Mouse (Mus musculus): ENCODE results near the gene Tpcn1. TPM values are rescaled to one million over a fixed set of nuclear protein-coding genes. Genes with fewer than 3 reads are reported as not detected.
A peak's percentile ranks its signal among the peaks of the same experiment; 100 is the strongest.

Tpcn1 gene
- polyA plus RNA-seq, 1 experiment from 2014 or later = 14.8 TPM

DNA sequence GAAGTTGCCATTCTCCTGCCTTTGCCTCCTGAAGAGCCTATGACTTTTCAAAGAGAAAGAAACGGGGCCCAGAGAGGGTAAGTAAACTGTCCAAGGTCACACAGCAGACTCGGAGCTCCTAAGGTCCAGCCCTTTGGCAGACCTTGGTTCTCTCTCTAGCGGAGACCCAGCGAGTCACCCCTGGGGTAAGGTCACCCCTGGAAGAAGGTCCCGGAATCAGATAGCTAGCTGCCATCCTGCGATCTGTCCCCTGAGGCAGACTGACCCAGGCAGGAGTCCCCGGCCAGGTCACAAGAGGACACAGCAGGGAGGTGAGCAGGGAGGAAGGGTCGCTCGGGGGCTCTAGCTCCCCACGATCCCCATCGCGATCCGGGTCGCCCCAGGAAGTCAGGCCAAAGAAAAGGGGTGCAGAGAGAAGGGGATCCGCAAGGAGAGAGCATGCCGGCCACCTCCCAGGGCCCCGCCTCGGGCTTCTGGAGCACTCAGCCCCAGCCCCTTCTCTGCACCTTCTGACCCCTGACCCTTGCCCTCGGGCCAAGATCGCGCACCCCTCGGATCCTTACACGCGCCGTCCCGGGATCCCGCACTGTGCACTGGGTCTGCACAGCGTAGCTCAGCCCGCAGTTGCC is 419 bp downstream of the Tpcn1 start:
- Histone ChIP-seq H3K9ac (replicated peaks; ENCODE audit: low read depth, low read length) (peak overlapping the region; percentile 82), H3K9me3 (ENCODE audit: control insufficient read depth, low read length) (no peaks in the 10 kb centered on the region), H3K27me3 (ENCODE audit: control insufficient read depth, insufficient read depth, low read length) (no peaks in the 10 kb centered on the region), H3K36me3 (ENCODE audit: control insufficient read depth, insufficient read depth, low read length) (peaks cover 3% of the 10 kb centered on the region; the same call in 1 of the 2 replicates), H3K4me2 (ENCODE audit: low read depth, low read length) (peak overlapping the region; percentile 97), H3K27ac (ENCODE audit: low read depth, low read length) (peak overlapping the region; percentile 45; the same call in 1 of the 2 replicates), H3K4me3 (ENCODE audit: low read depth, low read length) (peak overlapping the region; percentile 57), H3K4me1 (ENCODE audit: control insufficient read depth, insufficient read depth, low read length) (peaks cover 16% of the 10 kb centered on the region)
- 2% methylated on average over 29 of the region's 29 CpGs for WGBS
- 0 out of 2 replicates have a peak, but pooled peaks have one; percentile 1 for ATAC-seq (ENCODE audit: low read depth)

DNA sequence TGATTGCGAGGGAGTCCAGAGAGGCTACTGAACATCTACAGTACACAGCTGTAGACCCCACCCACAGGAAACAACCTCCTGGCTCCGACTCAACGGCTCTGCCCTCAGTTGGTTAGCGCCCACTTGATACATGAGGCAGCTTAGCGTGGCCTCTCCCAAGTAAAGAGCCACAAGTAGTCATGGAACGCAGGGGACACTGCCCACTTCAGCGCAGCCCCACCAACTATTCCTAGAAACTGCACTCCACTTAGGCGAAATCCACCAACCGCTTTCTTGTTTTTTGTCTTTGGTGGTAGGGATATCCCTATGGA is 902 bp downstream of the Tpcn1 start:
- Histone ChIP-seq H3K27me3 (ENCODE audit: control insufficient read depth, insufficient read depth, low read length) (no peaks in the 10 kb centered on the region), H3K36me3 (ENCODE audit: control insufficient read depth, insufficient read depth, low read length) (peaks cover 3% of the 10 kb centered on the region; the same call in 1 of the 2 replicates), H3K27ac (ENCODE audit: low read depth, low read length) (peak overlapping the region; percentile 45), H3K4me1 (ENCODE audit: control insufficient read depth, insufficient read depth, low read length) (peaks cover 16% of the 10 kb centered on the region), H3K9ac (replicated peaks; ENCODE audit: low read depth, low read length) (peak overlapping the region; percentile 82), H3K4me3 (ENCODE audit: low read depth, low read length) (peak overlapping the region; percentile 57), H3K9me3 (ENCODE audit: control insufficient read depth, low read length) (no peaks in the 10 kb centered on the region), H3K4me2 (ENCODE audit: low read depth, low read length) (peak overlapping the region; percentile 97)
- WGBS = 34% methylated on average over 9 of the region's 9 CpGs
- ATAC-seq (ENCODE audit: low read depth) = no peak

DNA sequence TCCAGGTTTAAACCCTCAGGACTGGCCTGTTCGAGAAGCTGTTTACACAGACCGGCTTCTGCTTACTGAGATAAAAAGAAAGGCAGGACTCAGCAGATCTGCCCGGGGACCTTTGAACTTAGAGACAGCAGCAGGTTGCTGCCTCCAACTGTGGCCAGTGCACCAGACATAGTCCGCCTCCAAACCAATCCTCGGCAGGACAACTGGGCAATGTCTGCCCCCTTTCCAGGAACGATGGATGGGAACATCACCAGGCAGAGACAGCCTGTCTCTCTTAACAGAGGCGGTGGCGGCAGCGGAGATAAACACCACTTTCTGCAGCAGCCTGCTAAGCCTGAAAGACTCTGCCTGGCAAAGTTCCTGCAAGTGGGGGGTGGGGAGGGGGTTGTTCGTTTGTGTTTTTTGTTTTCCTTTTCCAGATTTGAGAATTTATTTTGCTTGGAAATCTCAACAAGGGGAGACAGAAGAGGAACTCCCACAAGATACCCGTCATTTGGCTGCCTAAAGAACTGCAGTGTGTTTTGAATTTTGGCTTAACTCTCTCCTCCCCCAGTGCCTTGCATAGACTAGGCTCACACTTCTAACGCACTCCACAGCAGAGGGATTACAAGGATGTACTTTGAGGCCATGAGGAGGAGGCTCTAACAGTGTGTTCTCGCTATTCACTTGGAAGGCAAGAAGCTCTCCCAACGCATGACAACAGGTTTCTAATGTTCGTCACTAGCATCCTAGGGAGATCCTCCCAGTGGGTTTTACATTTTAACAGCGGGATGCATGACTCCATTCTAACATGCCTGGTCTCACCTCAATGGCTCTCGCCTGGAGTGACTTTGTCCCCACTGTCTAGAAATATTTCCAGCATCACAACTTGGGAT is 1.5 kb downstream of the Tpcn1 start:
- peak overlapping the region; percentile 45 for H3K27ac ChIP-seq (ENCODE audit: low read depth, low read length)
- H3K4me3 ChIP-seq (ENCODE audit: low read depth, low read length) = peak overlapping the region; percentile 57
- WGBS = 17% methylated on average over 17 of the region's 17 CpGs
- peak overlapping the region; percentile 82; the same call in 1 of the 2 replicates for H3K9ac ChIP-seq (replicated peaks; ENCODE audit: low read depth, low read length)
- no peaks in the 10 kb centered on the region for H3K27me3 ChIP-seq (ENCODE audit: control insufficient read depth, insufficient read depth, low read length)
- H3K4me1 ChIP-seq (ENCODE audit: control insufficient read depth, insufficient read depth, low read length) = peaks cover 16% of the 10 kb centered on the region
- H3K36me3 ChIP-seq (ENCODE audit: control insufficient read depth, insufficient read depth, low read length) = peaks cover 3% of the 10 kb centered on the region; the same call in 1 of the 2 replicates
- peak overlapping the region; percentile 97 for H3K4me2 ChIP-seq (ENCODE audit: low read depth, low read length)
- ATAC-seq (ENCODE audit: low read depth) = no peak
- no peaks in the 10 kb centered on the region for H3K9me3 ChIP-seq (ENCODE audit: control insufficient read depth, low read length)

DNA sequence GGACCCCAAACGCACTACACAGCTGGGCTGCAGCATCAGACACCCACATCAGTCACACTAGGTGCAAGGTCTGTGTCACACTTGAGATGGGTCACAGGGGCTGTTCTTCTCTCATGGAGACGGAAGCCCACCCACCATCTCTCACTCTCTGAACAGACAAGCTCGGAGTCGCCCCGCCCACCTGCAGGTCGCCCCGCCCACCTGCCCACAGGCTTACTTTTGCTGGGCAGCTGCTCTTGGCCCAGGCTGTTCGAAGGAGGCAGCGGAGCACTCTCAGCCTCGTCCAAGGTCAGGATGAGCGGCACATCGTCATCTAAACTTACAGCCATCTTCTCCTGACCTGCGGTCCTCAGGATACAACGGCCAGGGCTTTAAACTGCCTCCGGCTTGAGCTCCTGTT is 3.5 kb downstream of the Tpcn1 start:
- 35% methylated on average over 15 of the region's 15 CpGs for WGBS
- no peak overlapping the region for H3K27ac ChIP-seq (ENCODE audit: low read depth, low read length)
- peaks cover 20% of the 10 kb centered on the region for H3K4me1 ChIP-seq (ENCODE audit: control insufficient read depth, insufficient read depth, low read length)
- H3K4me2 ChIP-seq (ENCODE audit: low read depth, low read length) = peak overlapping the region; percentile 11; the same call in 1 of the 2 replicates
- no peak overlapping the region for H3K9ac ChIP-seq (replicated peaks; ENCODE audit: low read depth, low read length)
- no peak overlapping the region for H3K4me3 ChIP-seq (ENCODE audit: low read depth, low read length)
- H3K36me3 ChIP-seq (ENCODE audit: control insufficient read depth, insufficient read depth, low read length) = peaks cover 3% of the 10 kb centered on the region; the same call in 1 of the 2 replicates
- no peak for ATAC-seq (ENCODE audit: low read depth)
- H3K27me3 ChIP-seq (ENCODE audit: control insufficient read depth, insufficient read depth, low read length) = no peaks in the 10 kb centered on the region
- no peaks in the 10 kb centered on the region for H3K9me3 ChIP-seq (ENCODE audit: control insufficient read depth, low read length)

DNA sequence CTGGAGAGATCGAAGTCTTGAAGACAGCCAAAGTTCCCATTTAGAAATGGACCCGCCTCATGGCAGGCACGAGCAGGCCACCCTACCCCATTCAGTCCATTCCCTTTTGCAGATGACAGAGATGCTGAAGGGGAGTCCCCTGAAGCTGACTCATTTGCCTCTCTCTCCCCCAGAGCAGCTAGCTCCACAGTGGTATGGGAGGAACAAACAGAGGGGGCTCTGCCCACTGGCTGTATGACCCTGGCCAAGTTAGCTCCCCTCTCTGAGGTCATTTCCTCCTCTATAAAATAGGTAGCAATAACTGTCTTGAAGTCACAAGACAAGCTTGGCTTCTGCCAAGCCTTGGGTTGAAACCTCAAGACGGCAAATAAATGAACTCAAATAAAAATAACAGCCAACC is 5.0 kb downstream of the Tpcn1 start:
- WGBS = 92% methylated on average over 4 of the region's 4 CpGs
- H3K4me2 ChIP-seq (ENCODE audit: low read depth, low read length) = no peak overlapping the region
- no peak overlapping the region for H3K4me3 ChIP-seq (ENCODE audit: low read depth, low read length)
- peaks cover 30% of the 10 kb centered on the region for H3K4me1 ChIP-seq (ENCODE audit: control insufficient read depth, insufficient read depth, low read length)
- H3K9ac ChIP-seq (replicated peaks; ENCODE audit: low read depth, low read length) = no peak overlapping the region
- no peaks in the 10 kb centered on the region for H3K9me3 ChIP-seq (ENCODE audit: control insufficient read depth, low read length)
- no peak for ATAC-seq (ENCODE audit: low read depth)
- peaks cover 3% of the 10 kb centered on the region; the same call in 1 of the 2 replicates for H3K36me3 ChIP-seq (ENCODE audit: control insufficient read depth, insufficient read depth, low read length)
- no peak overlapping the region for H3K27ac ChIP-seq (ENCODE audit: low read depth, low read length)
- no peaks in the 10 kb centered on the region for H3K27me3 ChIP-seq (ENCODE audit: control insufficient read depth, insufficient read depth, low read length)

DNA sequence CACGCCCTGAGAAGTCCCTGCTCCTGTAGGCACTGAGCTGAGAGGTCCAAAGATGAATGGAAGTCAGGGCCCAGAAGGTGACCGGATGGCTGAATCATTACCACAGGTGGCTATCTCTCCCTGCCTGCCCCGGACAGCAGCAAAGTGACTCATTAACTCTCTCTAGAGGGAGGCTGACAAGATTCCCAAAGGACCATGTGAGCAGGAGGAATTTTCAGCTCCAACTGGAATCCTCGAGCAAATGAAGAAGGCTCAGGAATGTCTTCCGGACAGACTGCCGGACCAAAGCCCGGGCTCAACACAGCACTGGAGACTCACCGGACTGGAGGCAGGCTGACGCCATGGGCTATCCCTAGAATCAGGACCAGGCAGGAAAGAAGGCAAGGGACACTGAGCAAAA is 6.5 kb downstream of the Tpcn1 start:
- ATAC-seq (ENCODE audit: low read depth) = no peak
- Histone ChIP-seq H3K36me3 (ENCODE audit: control insufficient read depth, insufficient read depth, low read length) (peaks cover 3% of the 10 kb centered on the region; the same call in 1 of the 2 replicates), H3K9ac (replicated peaks; ENCODE audit: low read depth, low read length) (no peak overlapping the region), H3K27me3 (ENCODE audit: control insufficient read depth, insufficient read depth, low read length) (no peaks in the 10 kb centered on the region), H3K9me3 (ENCODE audit: control insufficient read depth, low read length) (no peaks in the 10 kb centered on the region), H3K27ac (ENCODE audit: low read depth, low read length) (no peak overlapping the region), H3K4me1 (ENCODE audit: control insufficient read depth, insufficient read depth, low read length) (peaks cover 29% of the 10 kb centered on the region), H3K4me2 (ENCODE audit: low read depth, low read length) (no peak overlapping the region), H3K4me3 (ENCODE audit: low read depth, low read length) (no peak overlapping the region)
- 87% methylated on average over 9 of the region's 9 CpGs for WGBS

DNA sequence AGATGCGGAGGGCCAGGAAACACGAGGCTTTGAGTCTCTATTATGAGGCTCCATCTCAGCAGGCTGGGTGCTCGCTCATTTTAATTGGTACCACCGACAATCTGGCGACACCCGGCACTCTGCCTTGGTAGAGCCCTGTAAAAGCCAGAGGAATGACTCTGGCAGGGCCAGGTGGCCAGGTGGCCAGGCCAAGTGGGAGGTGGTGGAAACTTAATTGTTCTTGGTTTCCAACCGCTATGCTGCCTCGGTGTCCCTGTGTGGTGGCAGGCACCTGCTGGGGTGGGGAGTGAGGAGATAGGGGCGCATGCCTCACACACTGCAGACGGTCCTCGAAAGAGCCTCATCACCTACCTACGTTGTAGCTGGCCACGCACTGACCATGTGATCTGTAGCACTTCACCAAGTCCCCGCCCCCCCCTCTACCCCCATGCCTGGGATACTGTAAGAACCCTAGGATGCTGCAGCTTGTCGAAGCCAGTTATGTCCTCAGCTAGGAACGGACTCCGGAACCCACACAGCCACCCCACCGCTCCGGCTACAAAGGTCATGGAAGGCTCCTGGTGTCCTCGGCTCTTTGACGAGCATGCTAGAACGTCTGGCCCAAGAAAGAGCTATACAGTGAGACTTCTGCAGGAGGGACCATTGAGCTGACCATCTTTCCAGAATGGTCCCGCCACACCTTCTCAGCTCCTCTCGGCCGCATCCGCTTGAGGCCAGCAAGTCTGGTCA is 8.4 kb downstream of the Tpcn1 start:
- 63% methylated on average over 26 of the region's 26 CpGs for whole genome bisulfite sequencing
- no peak; the same call in 1 of the 2 replicates for ATAC-seq (ENCODE audit: low read depth)
- 0 out of 2 replicates have a peak overlapping the region, but pooled peaks have one; percentile 17 for H3K9ac ChIP-seq (replicated peaks; ENCODE audit: low read depth, low read length)
- H3K36me3 ChIP-seq (ENCODE audit: control insufficient read depth, insufficient read depth, low read length) = peaks cover 3% of the 10 kb centered on the region; the same call in 1 of the 2 replicates
- H3K4me3 ChIP-seq (ENCODE audit: low read depth, low read length) = no peak overlapping the region
- peak overlapping the region; percentile 52 for H3K27ac ChIP-seq (ENCODE audit: low read depth, low read length)
- H3K4me1 ChIP-seq (ENCODE audit: control insufficient read depth, insufficient read depth, low read length) = peaks cover 29% of the 10 kb centered on the region
- H3K27me3 ChIP-seq (ENCODE audit: control insufficient read depth, insufficient read depth, low read length) = no peaks in the 10 kb centered on the region
- no peaks in the 10 kb centered on the region for H3K9me3 ChIP-seq (ENCODE audit: control insufficient read depth, low read length)
- H3K4me2 ChIP-seq (ENCODE audit: low read depth, low read length) = peak overlapping the region; percentile 17

DNA sequence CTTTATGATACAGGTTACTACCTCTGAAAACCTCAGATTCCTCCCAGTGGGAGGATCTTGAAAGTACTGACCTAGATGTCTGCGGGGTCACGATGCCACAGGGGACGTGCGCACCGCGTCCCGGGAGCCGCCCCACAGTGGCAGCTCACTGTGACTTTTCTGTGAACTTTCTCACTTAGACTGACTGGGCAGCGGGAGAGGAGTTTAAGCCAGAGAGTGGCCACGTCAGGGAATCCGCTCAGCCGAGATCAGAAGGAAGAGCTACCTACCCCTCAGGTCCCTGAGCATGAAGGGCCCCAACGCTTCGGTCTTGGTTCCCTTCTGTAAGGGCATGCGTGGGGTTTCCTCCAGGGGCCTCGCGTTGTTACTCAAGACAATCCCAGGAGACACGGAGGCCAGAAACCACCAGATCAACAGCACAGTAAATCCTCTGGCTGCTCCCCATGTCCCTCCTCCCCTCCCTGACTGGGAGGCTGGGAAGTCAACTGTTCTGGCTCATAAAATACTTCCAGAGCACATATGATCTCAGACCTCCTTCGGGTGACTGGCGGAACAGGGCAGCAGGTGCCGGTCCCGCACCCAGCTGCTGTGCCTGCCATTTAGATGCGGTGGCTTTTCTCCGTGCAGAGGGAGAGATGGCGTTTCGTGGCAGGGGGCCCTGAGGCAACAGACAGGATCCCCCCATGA is 9.1 kb downstream of the Tpcn1 start:
- H3K27ac ChIP-seq (ENCODE audit: low read depth, low read length) = peak overlapping the region; percentile 52
- peaks cover 29% of the 10 kb centered on the region for H3K4me1 ChIP-seq (ENCODE audit: control insufficient read depth, insufficient read depth, low read length)
- WGBS = 34% methylated on average over 26 of the region's 26 CpGs
- H3K9me3 ChIP-seq (ENCODE audit: control insufficient read depth, low read length) = no peaks in the 10 kb centered on the region
- H3K4me2 ChIP-seq (ENCODE audit: low read depth, low read length) = peak overlapping the region; percentile 17
- no peak overlapping the region for H3K4me3 ChIP-seq (ENCODE audit: low read depth, low read length)
- H3K9ac ChIP-seq (replicated peaks; ENCODE audit: low read depth, low read length) = 0 out of 2 replicates have a peak overlapping the region, but pooled peaks have one; percentile 17
- no peaks in the 10 kb centered on the region for H3K27me3 ChIP-seq (ENCODE audit: control insufficient read depth, insufficient read depth, low read length)
- ATAC-seq (ENCODE audit: low read depth) = peak; percentile 64
- H3K36me3 ChIP-seq (ENCODE audit: control insufficient read depth, insufficient read depth, low read length) = peaks cover 3% of the 10 kb centered on the region; the same call in 1 of the 2 replicates

All from neural tube, embryonic 14.5 days (tissue).